Mouse (Mus musculus) brain, embryonic 14.5 days (tissue): ENCODE results near the gene Scn9a.

Source experiments
- CTCF ChIP-seq: fragments of 200-500 bp; IDR thresholded peaks from 2 replicates; pipeline ENCODE4 v1.5.1; 2012; ENCODE audit warnings: inconsistent platforms, mild to moderate bottlenecking, moderate library complexity, borderline replicate concordance; ENCODE audit not compliant: insufficient read depth, insufficient read length; ENCODE audit errors: extremely low read depth
- POLR2A ChIP-seq: fragments of 200-500 bp; IDR thresholded peaks from 2 replicates; pipeline ENCODE4 v1.6.1; 2012; ENCODE audit warnings: mild to moderate bottlenecking, inconsistent platforms, borderline replicate concordance; ENCODE audit not compliant: poor library complexity, insufficient read depth, insufficient read length, severe bottlenecking; ENCODE audit errors: extremely low read depth

- TF ChIP-seq POLR2A, result no peak
- no peak for TF ChIP-seq CTCF
These were observed 2.0 kb downstream of the Scn9a start for GRCm38 (mm10) chr2:66632728-66633127.
